Mouse (Mus musculus) midbrain, embryonic 10.5 days (tissue): ENCODE measurements around the gene Clasp1. TPM values are rescaled to one million over a fixed set of nuclear protein-coding genes. Genes with fewer than 3 reads are reported as not detected.
A peak's percentile ranks its signal among the peaks of the same experiment; 100 is the strongest.

Source experiments
- DNase-seq: peaks from one replicate; pipeline ENCODE4 v3.0.0-alpha.2; 2017; ENCODE audit warnings: low spot score
- H3K27ac ChIP-seq: fragments of 300-500 bp; sonication (generic); replicated peaks from 2 replicates; pipeline ENCODE4 v1.5.1; 2016; ENCODE audit warnings: mild to moderate bottlenecking
- H3K27me3 ChIP-seq: fragments of 300-500 bp; sonication (generic); 2 replicates; pipeline ENCODE4 v1.6.1; 2016; ENCODE audit warnings: low read depth, mild to moderate bottlenecking; ENCODE audit not compliant: poor library complexity, severe bottlenecking
- H3K36me3 ChIP-seq: fragments of 300-500 bp; sonication (generic); 2 replicates; pipeline ENCODE4 v1.6.1; 2016; ENCODE audit warnings: mild to moderate bottlenecking, moderate library complexity
- H3K4me1 ChIP-seq: fragments of 300-500 bp; sonication (generic); 2 replicates; pipeline ENCODE4 v1.6.1; 2016
- H3K4me3 ChIP-seq: fragments of 300-500 bp; sonication (generic); 2 replicates; pipeline ENCODE4 v1.5.1; 2016; ENCODE audit warnings: mild to moderate bottlenecking, moderate library complexity
- H3K9me3 ChIP-seq: fragments of 300-500 bp; sonication (generic); replicated peaks from 2 replicates; pipeline ENCODE4 v1.6.1; 2016; ENCODE audit warnings: mild to moderate bottlenecking
- WGBS: fragments of 180-500 bp; shearing (Covaris S2); methylation state at CpG from one replicate; pipeline ENCODE4 v1.1.7; 2016; 5-methylcytosine and 5-hydroxymethylcytosine counted together
- polyA plus RNA-seq: library from polyadenylated mRNA; unstranded; fragments of >200 nt; fragmentation: Nextera tagmentation; extraction: Ambion mirVana; gene quantifications from 2 replicates; pipeline ENCODE4 v1.2.1, GENCODE M21; 2016

Gene Clasp1
- polyA plus RNA-seq, 1 experiment from 2014 or later = 87.3 TPM

DNA sequence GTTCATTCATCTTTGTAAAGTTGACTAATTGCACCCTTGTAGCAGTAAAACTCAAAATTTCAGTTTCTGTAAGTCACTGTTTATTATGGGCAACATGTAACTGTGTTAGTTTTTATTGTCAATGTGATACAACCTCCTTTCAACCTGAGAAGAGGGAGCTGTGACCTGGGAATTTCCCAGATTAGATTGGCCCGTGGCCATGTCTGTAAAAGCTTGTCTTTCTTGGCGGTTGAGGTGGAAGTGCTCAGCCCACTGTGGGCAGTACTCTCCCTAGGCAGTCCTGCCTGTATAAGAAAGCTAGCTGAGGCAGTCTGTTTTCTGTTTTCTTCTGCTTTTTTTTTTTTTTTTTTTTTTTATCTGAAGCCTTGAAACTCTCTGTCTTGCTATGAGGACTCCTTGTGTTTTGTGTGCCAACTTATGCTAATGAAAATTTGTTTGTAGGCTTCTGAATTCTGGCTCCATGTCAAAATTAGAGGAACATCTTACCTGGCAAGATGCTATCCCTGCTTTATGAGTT lies 2.1 kb downstream of the Clasp1 start:
- peaks cover 38% of the 10 kb centered on the region for H3K36me3 ChIP-seq
- no peaks in the 10 kb centered on the region for H3K9me3 ChIP-seq
- 88% methylated on average over 2 of the region's 2 CpGs for WGBS
- peak overlapping the region; percentile 92 for H3K4me3 ChIP-seq
- no peaks in the 10 kb centered on the region for H3K27me3 ChIP-seq
- no peak for DNase-seq
- peak overlapping the region; percentile 97 for H3K27ac ChIP-seq
- H3K4me1 ChIP-seq = peaks cover 21% of the 10 kb centered on the region

DNA sequence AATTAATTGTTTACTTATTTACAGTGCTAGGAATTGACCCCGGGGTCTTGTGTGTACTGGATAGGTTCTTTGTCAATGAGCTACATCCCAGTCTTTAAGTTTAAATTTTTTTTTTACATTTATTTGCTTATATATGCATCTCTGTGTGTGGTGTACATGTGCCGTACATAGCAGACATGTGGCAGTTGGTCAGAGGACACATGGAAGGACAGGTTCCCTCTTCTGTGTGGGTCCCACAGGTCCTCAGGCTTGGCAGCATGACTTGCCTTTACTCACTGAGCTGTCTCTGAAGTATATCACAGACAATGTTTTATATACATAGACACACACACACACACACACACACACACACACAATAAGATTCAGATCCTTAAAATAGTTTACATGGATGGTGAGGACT lies 3.4 kb downstream of the Clasp1 start:
- Histone ChIP-seq H3K4me3 (no peak overlapping the region), H3K4me1 (peaks cover 21% of the 10 kb centered on the region), H3K36me3 (peaks cover 47% of the 10 kb centered on the region), H3K27ac (no peak overlapping the region), H3K9me3 (0 out of 2 replicates have a peak, but pooled peaks cover 5% of the 10 kb centered on the region), H3K27me3 (no peaks in the 10 kb centered on the region)
- 92% methylated on average over 2 of the region's 2 CpGs for WGBS
- no peak for DNase-seq

DNA sequence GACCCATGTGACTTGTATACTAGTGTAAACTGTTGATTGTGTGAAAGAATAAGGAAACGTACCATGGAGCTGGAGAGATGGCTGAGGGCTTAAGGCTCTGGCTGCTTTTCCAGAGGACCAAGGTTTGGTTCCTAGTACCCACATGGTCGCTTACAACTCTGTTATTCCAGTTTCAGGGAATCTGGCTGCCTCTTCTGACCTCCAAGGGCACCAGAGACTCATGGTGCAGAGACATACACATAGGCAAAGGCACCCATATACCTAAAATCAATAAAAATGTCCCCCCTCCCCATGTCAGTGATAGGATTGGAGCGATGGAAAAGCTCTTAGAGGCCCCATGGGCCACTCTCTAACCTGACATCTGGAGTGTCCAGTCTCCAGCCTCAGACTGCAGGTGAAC lies 5.1 kb downstream of the Clasp1 start:
- WGBS = 95% methylated on average over 3 of the region's 3 CpGs
- H3K27ac ChIP-seq = no peak overlapping the region

DNA sequence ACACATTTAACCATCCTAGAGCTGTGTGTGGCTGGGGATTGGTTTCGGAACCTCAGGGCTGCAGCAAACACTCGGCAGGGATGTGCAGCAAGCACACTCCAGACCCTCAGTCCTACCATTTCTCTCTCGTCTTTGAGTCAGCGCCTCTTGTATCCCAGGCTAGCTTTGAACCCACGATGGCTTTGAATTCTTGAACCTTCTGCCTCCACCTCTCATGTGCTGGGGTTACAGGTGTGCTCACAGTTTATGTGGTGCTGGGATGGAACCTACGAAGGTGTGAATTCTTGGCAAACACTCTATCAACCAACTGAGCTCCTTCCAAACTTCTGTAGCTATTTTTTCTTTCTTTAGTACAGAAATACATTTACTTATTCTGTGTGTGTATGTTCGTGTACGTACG lies 9.0 kb downstream of the Clasp1 start:
- Histone ChIP-seq H3K36me3 (peaks cover 81% of the 10 kb centered on the region), H3K4me3 (no peak overlapping the region), H3K27ac (no peak overlapping the region), H3K27me3 (no peaks in the 10 kb centered on the region), H3K4me1 (no peaks in the 10 kb centered on the region), H3K9me3 (0 out of 2 replicates have a peak, but pooled peaks cover 5% of the 10 kb centered on the region)
- DNase-seq = no peak
- whole genome bisulfite sequencing = 98% methylated on average over 9 of the region's 9 CpGs

More for the DNA sequence above, 5.1 kb downstream of the Clasp1 start:
- H3K27me3 ChIP-seq = no peaks in the 10 kb centered on the region
- H3K36me3 ChIP-seq = peaks cover 63% of the 10 kb centered on the region
- no peak for DNase-seq
- no peak overlapping the region for H3K4me3 ChIP-seq
- 0 out of 2 replicates have a peak, but pooled peaks cover 5% of the 10 kb centered on the region for H3K9me3 ChIP-seq
- H3K4me1 ChIP-seq = peaks cover 14% of the 10 kb centered on the region

DNA sequence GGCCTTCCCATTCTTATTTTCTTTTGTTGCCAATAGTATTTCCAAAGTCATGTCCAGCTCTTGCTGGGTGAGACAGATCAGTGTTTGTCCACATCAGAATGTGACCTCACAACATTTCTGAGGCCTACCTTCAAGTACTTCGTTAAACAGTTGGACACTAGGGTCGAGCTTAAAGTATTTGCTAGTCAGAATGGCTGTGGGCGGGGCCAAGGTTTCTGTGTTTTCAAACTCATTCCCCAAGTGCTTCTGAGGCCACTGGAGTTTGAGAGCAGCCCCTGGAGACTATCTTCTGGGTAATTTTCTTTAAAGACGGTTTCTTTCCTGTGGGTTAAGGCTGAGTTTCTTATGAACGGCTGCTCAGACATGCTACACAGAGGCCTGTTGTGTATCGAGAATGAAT lies 9.7 kb downstream of the Clasp1 start:
- H3K27ac ChIP-seq = no peak overlapping the region
- no peak for DNase-seq
- WGBS = 85% methylated on average over 6 of the region's 6 CpGs
- H3K9me3 ChIP-seq = 0 out of 2 replicates have a peak, but pooled peaks cover 5% of the 10 kb centered on the region
- H3K27me3 ChIP-seq = no peaks in the 10 kb centered on the region
- no peaks in the 10 kb centered on the region for H3K4me1 ChIP-seq
- H3K4me3 ChIP-seq = no peak overlapping the region
- peaks cover 81% of the 10 kb centered on the region for H3K36me3 ChIP-seq

DNA sequence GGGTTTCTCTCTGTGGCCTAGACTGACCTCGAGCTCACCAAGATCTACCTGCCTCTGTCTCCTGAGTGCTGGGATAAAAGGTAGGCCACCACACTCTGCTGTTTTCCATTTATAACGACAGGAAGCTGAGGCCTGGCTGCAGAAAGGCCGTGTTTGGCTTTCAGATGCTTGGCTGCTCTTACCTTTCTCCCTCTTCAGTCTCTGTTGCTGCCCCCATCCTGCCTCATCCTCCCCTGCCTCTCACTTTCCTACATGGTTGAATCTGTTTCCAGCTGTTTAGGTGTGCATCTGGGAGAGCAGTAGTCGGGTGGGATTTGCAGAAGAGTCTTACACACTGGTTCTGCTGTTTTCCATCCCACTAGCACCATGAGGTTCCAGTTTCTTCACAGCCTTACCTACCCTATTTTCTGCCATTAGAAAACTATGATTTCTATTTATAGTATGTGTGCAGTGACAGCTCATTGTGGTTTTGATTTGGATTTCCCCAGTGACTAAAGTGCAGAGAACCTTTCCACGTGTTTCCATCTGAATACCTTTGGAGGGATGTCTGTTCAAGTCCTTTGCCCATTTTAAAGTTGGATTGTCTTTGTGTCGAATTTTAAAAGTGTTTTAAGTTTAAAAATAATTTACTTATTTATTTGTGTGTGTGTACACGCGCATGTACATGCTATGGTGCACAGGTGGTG lies 10.9 kb downstream of the Clasp1 start:
- H3K36me3 ChIP-seq = peaks cover 72% of the 10 kb centered on the region
- 92% methylated on average over 8 of the region's 8 CpGs for WGBS

DNA sequence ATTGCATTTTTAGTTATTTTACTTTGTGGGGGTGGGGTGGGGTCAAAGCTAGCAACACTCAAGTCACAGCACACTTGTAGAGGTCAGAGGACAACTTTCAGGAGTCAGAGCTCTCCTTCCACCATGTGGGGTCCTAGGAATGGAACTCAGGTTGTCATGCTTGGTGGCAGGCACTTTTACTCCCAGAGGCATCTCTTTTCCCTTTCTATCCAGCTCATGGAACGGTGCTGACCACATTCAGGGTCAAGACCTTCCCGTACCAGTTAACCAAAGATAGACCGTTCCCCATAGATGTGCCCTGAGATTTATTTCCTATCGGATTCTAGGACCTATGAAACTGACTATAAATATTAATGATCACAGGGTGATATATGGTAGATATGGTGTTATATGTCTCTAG lies 13.1 kb downstream of the Clasp1 start:
- no peaks in the 10 kb centered on the region for H3K27me3 ChIP-seq
- no peaks in the 10 kb centered on the region for H3K4me1 ChIP-seq
- 87% methylated on average over 4 of the region's 4 CpGs for WGBS
- H3K9me3 ChIP-seq = no peaks in the 10 kb centered on the region
- DNase-seq = no peak
- no peak overlapping the region for H3K4me3 ChIP-seq
- H3K27ac ChIP-seq = no peak overlapping the region
- H3K36me3 ChIP-seq = peaks cover 56% of the 10 kb centered on the region

More for the DNA sequence above, 10.9 kb downstream of the Clasp1 start:
- Histone ChIP-seq H3K4me1 (no peaks in the 10 kb centered on the region), H3K9me3 (0 out of 2 replicates have a peak, but pooled peaks cover 5% of the 10 kb centered on the region), H3K27me3 (no peaks in the 10 kb centered on the region), H3K27ac (no peak overlapping the region), H3K4me3 (no peak overlapping the region)
- no peak for DNase-seq

DNA sequence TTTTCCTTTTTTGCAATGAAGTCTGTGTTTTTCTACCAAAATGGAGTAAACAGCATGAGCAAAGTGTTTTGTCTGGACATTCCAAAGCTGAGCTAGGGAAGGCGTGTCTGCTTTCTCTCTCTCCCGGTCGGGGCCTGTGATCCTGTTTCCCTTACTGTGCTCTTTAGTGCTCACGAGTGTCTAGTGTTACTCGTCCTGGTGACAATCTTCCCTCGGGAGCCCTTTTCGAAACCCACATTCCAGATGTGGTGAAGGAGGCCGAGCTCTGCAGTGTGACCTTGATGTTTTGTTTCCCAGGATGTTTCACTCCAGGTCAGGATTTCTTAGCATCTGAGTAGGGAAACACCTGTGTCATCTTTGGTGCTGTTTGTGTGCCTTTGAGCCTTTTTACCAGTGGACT lies 13.7 kb downstream of the Clasp1 start:
- no peak overlapping the region for H3K27ac ChIP-seq
- H3K9me3 ChIP-seq = no peaks in the 10 kb centered on the region
- peaks cover 57% of the 10 kb centered on the region for H3K36me3 ChIP-seq
- 72% methylated on average over 8 of the region's 8 CpGs for WGBS
- no peak overlapping the region for H3K4me3 ChIP-seq
- no peaks in the 10 kb centered on the region for H3K27me3 ChIP-seq
- H3K4me1 ChIP-seq = no peaks in the 10 kb centered on the region
- DNase-seq = no peak

DNA sequence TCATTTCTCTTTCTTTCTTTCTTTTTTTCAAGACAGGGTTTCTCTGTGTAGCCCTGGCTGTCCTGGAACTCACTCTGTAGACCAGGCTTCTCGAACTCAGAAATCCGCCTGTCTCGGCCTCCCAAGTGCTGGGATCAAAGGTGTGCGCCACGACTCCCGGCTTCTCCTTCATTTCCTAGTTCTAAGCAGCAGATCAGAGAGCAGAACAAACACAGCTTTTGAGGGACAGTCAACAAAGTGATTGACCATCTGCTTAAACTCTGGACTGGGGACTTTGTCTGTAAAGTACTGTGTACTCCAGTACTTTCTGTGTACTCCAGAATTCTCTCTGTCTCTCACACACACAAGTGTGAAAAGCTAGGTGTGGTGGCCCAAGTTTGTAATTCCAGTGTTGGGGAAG lies 14.1 kb downstream of the Clasp1 start:
- Histone ChIP-seq H3K9me3 (no peaks in the 10 kb centered on the region), H3K27ac (no peak overlapping the region), H3K4me3 (no peak overlapping the region), H3K36me3 (peaks cover 57% of the 10 kb centered on the region), H3K27me3 (no peaks in the 10 kb centered on the region), H3K4me1 (no peaks in the 10 kb centered on the region)
- DNase-seq = no peak
- 88% methylated on average over 6 of the region's 6 CpGs for WGBS

DNA sequence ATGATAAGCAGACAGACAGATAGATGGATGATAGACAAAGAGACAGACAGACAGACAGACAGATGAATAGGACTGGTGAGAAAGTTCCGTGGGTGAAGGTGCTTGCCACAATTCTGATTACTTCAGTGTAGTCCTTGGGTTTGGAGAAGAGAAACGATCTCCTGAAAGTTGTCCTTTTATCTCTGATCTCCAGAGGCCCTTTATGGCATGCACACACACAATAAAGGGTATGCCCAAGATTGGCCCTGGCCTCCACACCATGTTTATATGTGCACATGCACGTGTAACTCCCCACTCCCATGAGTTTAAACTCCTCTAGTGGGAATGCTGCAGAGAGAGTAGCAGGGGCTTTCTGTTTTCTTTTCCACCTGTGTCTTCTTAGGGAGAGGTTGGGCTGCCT lies 14.6 kb downstream of the Clasp1 start:
- no peaks in the 10 kb centered on the region for H3K9me3 ChIP-seq
- H3K4me1 ChIP-seq = no peaks in the 10 kb centered on the region
- no peaks in the 10 kb centered on the region for H3K27me3 ChIP-seq
- DNase-seq = no peak
- peaks cover 54% of the 10 kb centered on the region for H3K36me3 ChIP-seq
- H3K4me3 ChIP-seq = no peak overlapping the region
- WGBS = 91% methylated on average over 3 of the region's 3 CpGs
- H3K27ac ChIP-seq = no peak overlapping the region

DNA sequence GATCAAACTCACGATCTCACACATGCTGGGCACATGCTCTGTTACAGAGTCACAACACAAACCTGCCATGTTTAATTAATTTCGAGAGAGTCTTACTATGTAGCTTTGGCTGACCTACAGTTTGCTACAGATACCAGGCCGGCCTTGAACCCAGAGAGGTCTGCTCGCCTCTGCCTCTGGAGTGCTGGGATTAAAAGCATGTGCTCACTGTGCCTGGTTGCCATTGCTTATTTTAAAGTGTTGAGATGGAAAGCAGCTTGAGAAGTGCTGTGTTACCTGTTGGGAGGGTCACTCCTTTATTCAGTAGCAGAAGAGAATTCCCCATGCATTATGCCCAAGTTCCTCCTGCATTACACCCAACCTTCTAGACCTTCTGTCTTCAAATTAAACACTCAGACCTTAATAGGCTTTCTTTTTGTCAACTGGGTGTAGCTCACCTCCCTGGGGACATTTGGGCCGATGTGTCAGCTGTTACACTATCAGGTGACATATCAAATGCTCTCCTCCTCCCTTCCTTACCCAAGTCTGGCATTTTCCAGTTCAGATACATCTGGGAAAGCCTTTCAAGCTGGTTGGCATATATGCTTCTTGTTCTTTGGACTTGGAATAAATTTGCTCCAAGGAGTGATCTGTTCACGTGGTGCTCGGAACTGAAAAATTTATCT lies 18.9 kb downstream of the Clasp1 start:
- no peaks in the 10 kb centered on the region for H3K27me3 ChIP-seq
- 93% methylated on average over 7 of the region's 7 CpGs for WGBS
- DNase-seq = no peak
- H3K27ac ChIP-seq = no peak overlapping the region
- H3K4me1 ChIP-seq = no peaks in the 10 kb centered on the region
- no peak overlapping the region for H3K4me3 ChIP-seq
- H3K36me3 ChIP-seq = peaks cover 42% of the 10 kb centered on the region
- no peaks in the 10 kb centered on the region for H3K9me3 ChIP-seq

DNA sequence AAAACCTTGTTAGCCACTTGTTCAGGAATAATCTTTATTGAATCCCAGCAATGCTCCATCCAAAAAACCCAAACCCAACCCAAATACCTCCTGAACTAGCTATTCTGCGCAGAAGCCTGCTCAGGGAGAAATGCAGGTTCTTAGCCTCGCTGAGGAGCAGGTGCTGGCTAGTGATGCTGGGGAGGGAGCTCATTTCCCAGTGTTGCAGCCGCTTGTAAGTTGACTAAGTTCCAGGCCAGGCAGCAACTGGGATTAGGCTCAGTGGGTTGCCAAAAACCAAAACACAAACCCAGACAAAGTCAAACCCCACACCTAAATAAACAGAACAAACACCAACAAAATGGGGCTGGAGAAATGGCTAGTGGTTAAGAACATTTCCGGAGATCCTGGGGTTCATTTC lies 20.4 kb downstream of the Clasp1 start:
- 84% methylated on average over 4 of the region's 4 CpGs for WGBS
- no peaks in the 10 kb centered on the region for H3K4me1 ChIP-seq
- no peak overlapping the region for H3K27ac ChIP-seq
- no peaks in the 10 kb centered on the region for H3K9me3 ChIP-seq
- no peak overlapping the region for H3K4me3 ChIP-seq
- no peaks in the 10 kb centered on the region for H3K27me3 ChIP-seq
- H3K36me3 ChIP-seq = peaks cover 31% of the 10 kb centered on the region
- DNase-seq = no peak

DNA sequence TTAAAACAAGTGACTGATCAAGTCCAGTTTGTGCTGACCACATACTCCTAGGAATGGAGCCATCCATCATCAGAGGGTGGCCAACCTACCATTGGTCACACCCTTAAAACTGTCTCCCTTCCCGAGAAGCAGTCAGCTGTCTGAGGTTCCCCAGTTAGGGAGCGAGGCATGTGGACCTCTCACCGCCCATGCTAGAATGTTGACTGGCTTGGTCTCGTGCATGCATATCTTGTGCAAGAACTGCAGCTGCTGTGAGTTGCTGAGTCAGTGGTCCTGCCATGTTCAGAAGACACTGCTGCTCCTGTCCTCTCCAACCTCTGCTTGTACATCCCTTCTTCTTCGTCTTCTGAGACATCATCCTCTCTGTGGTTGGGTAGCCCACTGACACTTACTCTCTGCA lies 22.0 kb downstream of the Clasp1 start:
- H3K27me3 ChIP-seq = no peaks in the 10 kb centered on the region
- no peak overlapping the region for H3K4me3 ChIP-seq
- H3K27ac ChIP-seq = no peak overlapping the region
- no peak for DNase-seq
- H3K36me3 ChIP-seq = peaks cover 34% of the 10 kb centered on the region
- WGBS = 90% methylated on average over 5 of the region's 5 CpGs
- H3K4me1 ChIP-seq = no peaks in the 10 kb centered on the region
- no peaks in the 10 kb centered on the region for H3K9me3 ChIP-seq
